Mouse (Mus musculus): ENCODE results near the gene Flywch2.

GRCm38 (mm10) chr17:23744651-23745050, 41.2 kb downstream of the Flywch2 start:
- TF ChIP-seq GATA1 (IDR thresholded peaks at IDR 0.05; ENCODE audit: borderline replicate concordance, low read length): no peak
- TF ChIP-seq FLI1 (IDR thresholded peaks at IDR 0.05; ENCODE audit: low read length): no peak

Measured in megakaryocyte, embryonic 14.5 days (primary cell).